Mouse (Mus musculus) bone marrow macrophage, adult 2 months (primary cell): ENCODE data around the gene Tmem39a.

Experiments
- CTCF ChIP-seq: IDR thresholded peaks from 2 replicates; pipeline ENCODE4 v1.5.1; 2012; ENCODE audit warnings: low read depth, mild to moderate bottlenecking, low read length, moderate library complexity
- POLR2A ChIP-seq: IDR thresholded peaks from 2 replicates; pipeline ENCODE4 v1.6.1; 2012; ENCODE audit warnings: mild to moderate bottlenecking, low read depth, low read length, borderline replicate concordance

- TF ChIP-seq CTCF (no peak), POLR2A (no peak)
Measured at GRCm38 (mm10) chr16:38510846-38511245, 47.7 kb upstream of the Tmem39a start.
